Mouse (Mus musculus) limb, embryonic 12.5 days (tissue): ENCODE measurements at regions not wholly inside any gene's neighbourhood (a gene's known extent, or its start where the extent isn't known, plus 50 kb on each side); places are given as distances from the start of the nearest gene placed in this dataset.

Source experiments
- ATAC-seq: fragments of 200-750 bp; cut with Nextera tagmentation; 2 replicates; pipeline ENCODE4 v1.8.0; 2017; ENCODE audit warnings: low read depth, moderate TSS enrichment; ENCODE audit not compliant: insufficient number of reproducible peaks, insufficient read depth, low FRiP score, low TSS enrichment
- H3K27ac ChIP-seq: fragments of 300-500 bp; sonication (generic); 2 replicates; pipeline ENCODE4 v1.5.1; 2016; ENCODE audit warnings: mild to moderate bottlenecking, moderate library complexity
- H3K27me3 ChIP-seq: fragments of 300-500 bp; sonication (generic); 2 replicates; pipeline ENCODE4 v1.6.1; 2016; ENCODE audit warnings: mild to moderate bottlenecking, moderate library complexity
- H3K36me3 ChIP-seq: fragments of 300-500 bp; sonication (generic); 2 replicates; pipeline ENCODE4 v1.6.1; 2016; ENCODE audit warnings: mild to moderate bottlenecking, moderate library complexity
- H3K4me1 ChIP-seq: fragments of 300-500 bp; sonication (generic); replicated peaks from 2 replicates; pipeline ENCODE4 v1.6.1; 2016
- H3K4me2 ChIP-seq: fragments of 300-500 bp; sonication (generic); 2 replicates; pipeline ENCODE4 v1.6.1; 2016; ENCODE audit warnings: mild to moderate bottlenecking, moderate library complexity
- H3K4me3 ChIP-seq: fragments of 300-500 bp; sonication (generic); replicated peaks from 2 replicates; pipeline ENCODE4 v1.5.1; 2016; ENCODE audit warnings: mild to moderate bottlenecking
- H3K9ac ChIP-seq: fragments of 300-500 bp; sonication (generic); replicated peaks from 2 replicates; pipeline ENCODE4 v1.6.1; 2016; ENCODE audit warnings: mild to moderate bottlenecking, moderate library complexity
- H3K9me3 ChIP-seq: fragments of 300-500 bp; sonication (generic); 2 replicates; pipeline ENCODE4 v1.6.1; 2016; ENCODE audit warnings: mild to moderate bottlenecking, moderate library complexity
- WGBS: fragments of 180-500 bp; shearing (Covaris S2); methylation state at CpG from one replicate; pipeline ENCODE4 v1.1.7; 2016; 5-methylcytosine and 5-hydroxymethylcytosine counted together

GRCm38 (mm10) chr7:145112887-145113531 lies 94.9 kb downstream of the 1810010D01Rik start:
- H3K9ac ChIP-seq, result no peak overlapping the region
- H3K9me3 ChIP-seq, result no peaks in the 10 kb centered on the region
- 0 out of 2 replicates have a peak, but pooled peaks cover 2% of the 10 kb centered on the region for H3K27me3 ChIP-seq
- no peak overlapping the region for H3K27ac ChIP-seq
- WGBS, result 78% methylated on average over 7 of the region's 7 CpGs
- H3K4me1 ChIP-seq, result peaks cover 31% of the 10 kb centered on the region
- ATAC-seq, result no peak
- no peak overlapping the region for H3K4me2 ChIP-seq
- no peaks in the 10 kb centered on the region for H3K36me3 ChIP-seq
- H3K4me3 ChIP-seq, result no peak overlapping the region

GRCm38 (mm10) chr7:145112146-145112830 lies 95.6 kb downstream of the 1810010D01Rik start:
- Histone ChIP-seq H3K9me3 (no peaks in the 10 kb centered on the region), H3K36me3 (no peaks in the 10 kb centered on the region), H3K4me2 (0 out of 2 replicates have a peak overlapping the region, but pooled peaks have one; percentile 37), H3K27ac (peak overlapping the region; percentile 89), H3K4me1 (peaks cover 31% of the 10 kb centered on the region), H3K27me3 (0 out of 2 replicates have a peak, but pooled peaks cover 2% of the 10 kb centered on the region), H3K4me3 (no peak overlapping the region), H3K9ac (no peak overlapping the region)
- ATAC-seq, result no peak

- Histone ChIP-seq H3K9me3 (no peaks in the 10 kb centered on the region), H3K4me2 (peak overlapping the region; percentile 37), H3K27me3 (no peaks in the 10 kb centered on the region), H3K4me3 (no peak overlapping the region), H3K4me1 (peaks cover 31% of the 10 kb centered on the region), H3K27ac (peak overlapping the region; percentile 89), H3K36me3 (no peaks in the 10 kb centered on the region), H3K9ac (peak overlapping the region; percentile 34; the same call in 1 of the 2 replicates)
- peak; percentile 62; the same call in 1 of the 2 replicates for ATAC-seq
- 36% methylated on average over 20 of the region's 20 CpGs for WGBS
Measured at GRCm38 (mm10) chr7:145111252-145112131, 96.4 kb downstream of the 1810010D01Rik start.

DNA sequence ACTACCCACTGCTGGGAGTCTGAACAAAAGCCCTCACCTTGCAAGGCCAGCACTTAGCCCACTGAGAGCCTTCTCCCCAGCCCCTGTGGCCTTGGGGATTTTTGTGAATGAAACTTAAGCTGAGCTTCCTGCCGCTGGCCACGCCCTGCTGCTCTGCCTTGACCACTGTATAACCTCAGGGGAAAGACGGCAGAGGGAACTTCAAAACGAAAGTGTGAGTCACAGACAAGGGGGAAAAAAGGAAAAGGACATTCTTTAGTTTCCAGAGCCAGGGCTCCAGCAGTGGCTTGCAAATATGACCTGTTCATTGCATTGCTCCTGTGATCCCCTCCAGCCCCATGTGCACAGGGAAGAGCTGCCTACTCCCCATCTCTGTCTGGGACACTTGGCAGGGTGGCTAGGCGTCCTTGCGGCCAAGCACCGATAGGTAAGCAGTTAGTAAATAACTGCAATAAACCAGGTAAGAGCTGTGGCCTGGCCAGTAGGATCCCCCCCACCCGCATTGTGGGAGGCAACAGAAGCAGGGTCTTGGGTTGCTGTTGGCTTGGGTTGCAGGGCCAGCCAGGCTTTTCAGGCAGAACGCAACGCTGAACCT lies 97.2 kb downstream of the 1810010D01Rik start:
- H3K4me3 ChIP-seq, result no peak overlapping the region
- H3K36me3 ChIP-seq, result no peaks in the 10 kb centered on the region
- WGBS, result 29% methylated on average over 10 of the region's 10 CpGs
- no peaks in the 10 kb centered on the region for H3K27me3 ChIP-seq
- H3K4me2 ChIP-seq, result peak overlapping the region; percentile 37
- H3K9me3 ChIP-seq, result no peaks in the 10 kb centered on the region
- peak overlapping the region; percentile 34; the same call in 1 of the 2 replicates for H3K9ac ChIP-seq
- peaks cover 31% of the 10 kb centered on the region for H3K4me1 ChIP-seq
- ATAC-seq, result no peak
- peak overlapping the region; percentile 89 for H3K27ac ChIP-seq

- Histone ChIP-seq H3K27ac (no peak overlapping the region), H3K4me1 (peaks cover 31% of the 10 kb centered on the region)
Measured at GRCm38 (mm10) chr7:145110028-145110427, 97.9 kb downstream of the 1810010D01Rik start.

DNA sequence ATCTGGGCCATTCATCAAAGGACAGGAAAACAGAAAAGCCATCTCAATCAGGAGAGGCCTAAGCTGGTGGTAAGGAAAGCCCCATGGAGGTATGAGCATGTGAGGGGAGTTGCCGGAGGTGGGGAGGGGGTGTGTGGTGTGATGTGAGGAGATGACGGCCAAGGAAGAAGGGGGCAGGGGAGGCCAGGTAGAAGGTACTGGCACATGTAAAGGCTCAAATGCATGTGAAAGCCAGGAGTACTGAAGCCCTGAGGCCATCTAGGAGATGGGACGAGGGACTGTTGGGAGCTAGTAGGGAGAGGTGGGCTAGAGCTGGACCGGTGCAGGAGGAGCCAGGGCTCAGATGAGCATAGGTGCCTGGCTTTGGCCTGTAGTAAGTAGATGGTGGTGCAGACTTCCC lies 98.4 kb downstream of the 1810010D01Rik start:
- H3K27me3 ChIP-seq, result no peaks in the 10 kb centered on the region
- H3K9me3 ChIP-seq, result no peaks in the 10 kb centered on the region
- no peaks in the 10 kb centered on the region for H3K36me3 ChIP-seq
- H3K4me2 ChIP-seq, result no peak overlapping the region
- no peak overlapping the region for H3K9ac ChIP-seq
- ATAC-seq, result no peak
- no peak overlapping the region for H3K27ac ChIP-seq
- H3K4me3 ChIP-seq, result no peak overlapping the region
- 70% methylated on average over 4 of the region's 4 CpGs for WGBS
- H3K4me1 ChIP-seq, result peaks cover 31% of the 10 kb centered on the region

More at GRCm38 (mm10) chr7:145110028-145110427, 97.9 kb downstream of the 1810010D01Rik start:
- Histone ChIP-seq H3K27me3 (no peaks in the 10 kb centered on the region), H3K36me3 (no peaks in the 10 kb centered on the region), H3K4me3 (no peak overlapping the region), H3K9me3 (no peaks in the 10 kb centered on the region), H3K9ac (no peak overlapping the region), H3K4me2 (no peak overlapping the region)
- WGBS, result 78% methylated on average over 3 of the region's 3 CpGs
- no peak for ATAC-seq

DNA sequence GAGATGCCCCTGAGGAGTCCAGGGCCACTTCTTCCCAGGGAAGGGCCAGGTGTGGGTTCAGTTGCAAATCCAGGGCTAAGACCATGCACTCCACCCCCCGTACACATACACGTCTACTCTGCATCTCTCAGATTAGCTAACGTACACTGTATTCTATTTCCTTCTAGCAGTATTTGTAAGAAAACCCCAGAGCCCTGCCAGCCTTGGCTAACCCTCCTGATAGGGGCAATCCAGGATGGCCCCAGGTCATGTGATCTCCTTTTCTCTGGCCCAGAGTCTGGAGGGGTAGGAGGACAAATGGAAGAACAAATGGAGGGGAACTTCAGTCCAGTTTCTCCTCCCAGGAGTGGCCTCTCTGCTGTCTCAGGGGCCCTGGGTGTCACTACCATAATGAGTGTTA lies 98.9 kb downstream of the 1810010D01Rik start:
- Histone ChIP-seq H3K4me1 (peaks cover 31% of the 10 kb centered on the region), H3K36me3 (no peaks in the 10 kb centered on the region), H3K4me2 (no peak overlapping the region), H3K27me3 (no peaks in the 10 kb centered on the region), H3K9ac (no peak overlapping the region), H3K9me3 (no peaks in the 10 kb centered on the region), H3K27ac (no peak overlapping the region), H3K4me3 (no peak overlapping the region)
- 92% methylated on average over 3 of the region's 3 CpGs for WGBS
- ATAC-seq, result no peak

GRCm38 (mm10) chr7:145107575-145108170 lies 100.2 kb downstream of the 1810010D01Rik start:
- ATAC-seq, result no peak
- Histone ChIP-seq H3K9ac (no peak overlapping the region), H3K27ac (no peak overlapping the region), H3K9me3 (no peaks in the 10 kb centered on the region), H3K4me2 (no peak overlapping the region), H3K27me3 (no peaks in the 10 kb centered on the region), H3K36me3 (no peaks in the 10 kb centered on the region), H3K4me1 (peaks cover 33% of the 10 kb centered on the region), H3K4me3 (no peak overlapping the region)
- 87% methylated on average over 2 of the region's 2 CpGs for WGBS

GRCm38 (mm10) chr7:145106494-145106849 lies 101.4 kb downstream of the 1810010D01Rik start:
- Histone ChIP-seq H3K4me1 (peaks cover 30% of the 10 kb centered on the region), H3K9me3 (no peaks in the 10 kb centered on the region), H3K27ac (no peak overlapping the region), H3K9ac (no peak overlapping the region), H3K36me3 (no peaks in the 10 kb centered on the region), H3K4me3 (no peak overlapping the region), H3K4me2 (no peak overlapping the region), H3K27me3 (no peaks in the 10 kb centered on the region)
- WGBS, result 65% methylated on average over 4 of the region's 4 CpGs
- ATAC-seq, result no peak

DNA sequence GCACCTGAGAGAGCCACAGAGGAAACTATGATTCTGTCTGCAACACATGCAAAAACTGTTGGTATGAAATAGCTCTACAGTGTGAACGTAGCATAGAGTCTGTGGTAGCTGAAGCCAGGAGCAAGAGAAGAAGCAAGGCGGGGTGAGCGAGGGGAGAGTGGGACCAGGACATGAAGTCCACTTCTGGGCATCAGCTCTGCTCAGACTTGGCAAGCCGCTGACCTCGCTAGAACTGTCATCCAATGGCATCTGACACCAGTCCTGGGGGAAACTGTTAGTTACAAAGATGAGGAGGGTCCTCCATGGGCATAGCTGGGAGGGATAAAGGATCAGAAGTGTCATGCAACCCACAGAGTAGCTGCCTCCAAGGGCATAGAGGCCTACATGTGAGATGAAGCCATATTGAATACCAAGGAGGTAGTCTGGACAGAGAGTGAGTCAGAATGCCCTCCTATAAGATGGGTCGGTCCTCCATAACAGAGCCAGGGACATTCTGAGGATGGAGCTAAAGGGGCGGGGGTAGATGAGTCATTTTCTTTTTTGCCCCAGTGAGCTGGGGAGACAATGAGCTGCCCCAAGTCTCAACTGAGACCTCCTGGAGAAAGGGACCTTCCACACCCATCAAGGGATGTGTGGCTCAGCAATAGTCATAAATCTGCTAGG lies 102.0 kb downstream of the 1810010D01Rik start:
- ATAC-seq, result no peak
- Histone ChIP-seq H3K27ac (no peak overlapping the region), H3K9me3 (no peaks in the 10 kb centered on the region), H3K4me3 (no peak overlapping the region), H3K4me1 (peaks cover 25% of the 10 kb centered on the region), H3K9ac (no peak overlapping the region), H3K27me3 (no peaks in the 10 kb centered on the region), H3K36me3 (no peaks in the 10 kb centered on the region), H3K4me2 (no peak overlapping the region)
- WGBS, result 91% methylated on average over 7 of the region's 7 CpGs
